Mouse (Mus musculus) neural tube, embryonic 14.5 days (tissue): ENCODE data around the gene Nr2c2. TPM values are rescaled to one million over a fixed set of nuclear protein-coding genes. Genes with fewer than 3 reads are reported as not detected.

ENCODE experiments used
- ATAC-seq: fragments of 200-750 bp; cut with Nextera tagmentation; 2 replicates; pipeline ENCODE4 v1.8.0; 2017; ENCODE audit warnings: low read depth, mild to moderate bottlenecking, moderate TSS enrichment, moderate library complexity
- H3K27ac ChIP-seq: fragments of 300-500 bp; sonication (generic); 2 replicates; pipeline ENCODE4 v1.5.1; 2014; ENCODE audit warnings: low read depth, mild to moderate bottlenecking, control low read depth, low read length, moderate library complexity, mixed read lengths
- H3K27me3 ChIP-seq: fragments of 300-500 bp; sonication (generic); 2 replicates; pipeline ENCODE4 v1.6.1; 2014; ENCODE audit warnings: low read length; ENCODE audit not compliant: control insufficient read depth, insufficient read depth
- H3K36me3 ChIP-seq: fragments of 300-500 bp; sonication (generic); 2 replicates; pipeline ENCODE4 v1.6.1; 2014; ENCODE audit warnings: low read length, mixed read lengths; ENCODE audit not compliant: control insufficient read depth, insufficient read depth
- H3K4me1 ChIP-seq: fragments of 300-500 bp; sonication (generic); 2 replicates; pipeline ENCODE4 v1.6.1; 2014; ENCODE audit warnings: low read length; ENCODE audit not compliant: control insufficient read depth, insufficient read depth
- H3K4me2 ChIP-seq: fragments of 300-500 bp; sonication (generic); 2 replicates; pipeline ENCODE4 v1.6.1; 2014; ENCODE audit warnings: mild to moderate bottlenecking, low read depth, low read length, control low read depth
- H3K4me3 ChIP-seq: fragments of 300-500 bp; sonication (generic); 2 replicates; pipeline ENCODE4 v1.5.1; 2014; ENCODE audit warnings: low read depth, low read length, control low read depth, mixed read lengths
- H3K9ac ChIP-seq: fragments of 300-500 bp; sonication (generic); replicated peaks from 2 replicates; pipeline ENCODE4 v1.6.1; 2014; ENCODE audit warnings: low read depth, mild to moderate bottlenecking, control low read depth, low read length, mixed read lengths
- H3K9me3 ChIP-seq: fragments of 300-500 bp; sonication (generic); 2 replicates; pipeline ENCODE4 v1.6.1; 2016; ENCODE audit warnings: low read length; ENCODE audit not compliant: control insufficient read depth
- WGBS: fragments of 180-500 bp; shearing (Covaris S2); extraction: QIAGEN DNeasy Blood & Tissue Kit; methylation state at CpG from one replicate; pipeline ENCODE4 v1.1.7; 2014; 5-methylcytosine and 5-hydroxymethylcytosine counted together
- polyA plus RNA-seq: library from polyadenylated mRNA; unstranded; fragments of >200 nt; fragmentation: Nextera tagmentation; extraction: Ambion mirVana; gene quantifications from 2 replicates; pipeline ENCODE4 v1.2.1, GENCODE M21; 2014

Nr2c2 gene
- polyA plus RNA-seq, 1 experiment from 2014 or later = 36.4 TPM

GRCm38 (mm10) chr6:92093869-92094268 lies 2.7 kb downstream of the Nr2c2 start:
- Histone ChIP-seq H3K9ac (no peak overlapping the region), H3K36me3 (no peaks in the 10 kb centered on the region), H3K4me2 (0 out of 2 replicates have a peak overlapping the region, but pooled peaks have one; percentile 79), H3K4me3 (no peak overlapping the region), H3K9me3 (no peaks in the 10 kb centered on the region), H3K4me1 (peaks cover 27% of the 10 kb centered on the region), H3K27ac (no peak overlapping the region), H3K27me3 (no peaks in the 10 kb centered on the region)
- WGBS = 93% methylated on average over 2 of the region's 2 CpGs
- ATAC-seq = no peak

DNA sequence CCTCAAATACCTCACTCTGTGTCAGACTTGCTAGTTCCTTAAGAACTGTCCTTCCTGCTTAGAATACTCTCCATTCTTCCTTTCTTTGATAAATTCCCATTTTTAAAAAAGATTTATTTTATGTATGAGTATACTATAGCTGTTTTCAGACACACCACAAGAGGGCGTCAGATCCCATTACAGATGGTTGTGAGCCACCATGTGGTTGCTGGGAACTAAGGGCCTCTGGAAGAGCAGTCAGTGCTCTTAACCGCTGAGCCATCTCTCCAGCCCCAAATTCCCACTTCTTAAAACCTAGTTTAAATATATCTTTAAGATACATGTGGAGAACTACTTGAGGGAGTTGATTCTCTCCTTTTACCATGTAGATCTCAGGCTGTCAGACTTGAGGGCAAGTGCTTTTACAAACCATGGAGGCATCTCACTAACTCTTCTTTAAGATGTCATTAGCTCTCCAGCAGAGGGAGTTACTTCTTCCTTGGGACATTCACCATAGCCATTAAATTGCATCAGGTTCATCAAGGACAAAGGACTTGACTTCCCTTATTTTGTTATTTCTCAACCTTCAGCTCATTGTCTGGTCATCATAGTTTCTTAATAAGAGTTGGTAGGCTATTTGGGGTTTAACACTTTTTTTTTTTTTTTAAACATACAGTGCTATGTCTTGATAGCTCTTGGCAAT lies 9.6 kb downstream of the Nr2c2 start:
- Histone ChIP-seq H3K9ac (no peak overlapping the region), H3K27me3 (no peaks in the 10 kb centered on the region), H3K36me3 (no peaks in the 10 kb centered on the region), H3K4me3 (no peak overlapping the region), H3K27ac (no peak overlapping the region), H3K9me3 (no peaks in the 10 kb centered on the region), H3K4me2 (no peak overlapping the region), H3K4me1 (no peaks in the 10 kb centered on the region)
- ATAC-seq = no peak
- 69% methylated on average over 2 of the region's 2 CpGs for WGBS

DNA sequence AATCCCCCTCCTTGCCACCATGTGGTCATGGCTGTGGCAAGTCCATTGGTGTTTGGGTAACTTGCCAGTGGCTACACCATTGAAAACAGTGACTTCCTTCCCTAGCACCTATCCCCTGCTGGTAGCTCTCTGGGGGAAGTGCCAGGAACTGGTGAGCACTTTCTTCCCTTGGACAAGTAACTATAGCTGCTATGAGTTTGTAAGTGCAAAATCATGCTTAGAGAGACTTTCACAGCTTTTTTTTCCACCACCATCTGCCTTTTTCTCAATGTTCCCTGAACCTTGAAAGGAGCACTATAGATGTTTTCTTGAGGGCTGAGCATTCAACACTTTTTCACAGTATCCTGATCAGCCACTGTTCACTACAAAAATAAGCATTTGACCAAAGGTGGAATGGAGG lies 33.4 kb downstream of the Nr2c2 start:
- Histone ChIP-seq H3K27ac (no peak overlapping the region), H3K9me3 (no peaks in the 10 kb centered on the region), H3K27me3 (no peaks in the 10 kb centered on the region), H3K36me3 (no peaks in the 10 kb centered on the region), H3K9ac (no peak overlapping the region), H3K4me1 (no peaks in the 10 kb centered on the region), H3K4me2 (no peak overlapping the region), H3K4me3 (no peak overlapping the region)
- no peak for ATAC-seq

DNA sequence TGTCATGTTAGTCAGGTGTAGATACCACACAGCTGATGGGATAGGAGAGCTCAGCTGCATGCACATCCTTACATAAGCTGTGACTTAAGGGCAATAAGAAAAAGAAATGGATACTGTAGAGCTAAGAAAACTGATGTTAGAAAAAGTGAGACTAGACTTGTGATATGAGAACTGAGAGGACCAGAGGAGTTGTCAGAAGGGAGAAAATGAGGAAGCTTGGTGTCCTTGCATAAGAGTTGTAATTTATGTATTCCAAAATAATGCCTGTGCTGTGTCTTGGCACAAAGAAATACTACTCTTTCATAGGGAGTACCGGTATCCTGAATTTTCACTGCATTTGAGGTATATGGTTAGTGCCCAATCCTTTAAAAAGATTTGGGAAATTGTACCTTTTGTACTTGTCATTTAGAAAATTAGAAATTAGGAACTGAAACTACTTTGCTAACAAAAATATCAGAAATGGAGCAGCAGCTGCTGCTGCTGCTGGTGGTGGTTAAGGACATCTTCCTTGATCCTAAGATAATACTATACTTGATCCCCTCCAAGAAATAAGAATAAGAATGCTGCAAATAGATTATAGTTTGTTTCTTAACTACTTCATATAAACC lies 35.8 kb downstream of the Nr2c2 start:
- no peak for ATAC-seq
- H3K27me3 ChIP-seq = no peaks in the 10 kb centered on the region
- no peak overlapping the region for H3K9ac ChIP-seq
- no peaks in the 10 kb centered on the region for H3K4me1 ChIP-seq
- WGBS = 95% methylated on average over 1 of the region's 1 CpGs
- no peak overlapping the region for H3K4me3 ChIP-seq
- no peak overlapping the region for H3K4me2 ChIP-seq
- no peaks in the 10 kb centered on the region for H3K36me3 ChIP-seq
- H3K27ac ChIP-seq = no peak overlapping the region
- H3K9me3 ChIP-seq = no peaks in the 10 kb centered on the region

DNA sequence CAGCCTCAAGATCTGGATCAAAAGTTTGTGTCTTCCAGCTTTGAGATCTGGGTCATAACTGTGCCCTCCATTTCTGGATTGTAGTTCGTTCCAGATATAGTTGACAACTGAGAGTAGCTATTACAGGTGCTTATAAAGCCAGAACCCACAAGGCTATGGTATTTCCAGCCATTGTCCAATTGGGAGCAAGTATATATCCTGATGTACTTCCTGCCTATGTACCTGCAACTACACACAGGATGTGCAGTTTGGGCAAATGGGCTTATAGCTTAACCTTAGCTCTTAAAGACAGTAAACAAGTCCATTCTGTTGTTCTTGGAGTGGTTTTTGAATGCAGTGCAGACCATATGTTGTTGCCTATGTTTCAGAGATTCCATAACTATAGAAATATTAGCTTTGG lies 40.3 kb downstream of the Nr2c2 start:
- WGBS = 93% methylated on average over 1 of the region's 1 CpGs
- Histone ChIP-seq H3K36me3 (no peaks in the 10 kb centered on the region), H3K4me2 (no peak overlapping the region), H3K4me1 (no peaks in the 10 kb centered on the region), H3K9me3 (no peaks in the 10 kb centered on the region), H3K27ac (no peak overlapping the region), H3K9ac (no peak overlapping the region), H3K27me3 (no peaks in the 10 kb centered on the region), H3K4me3 (no peak overlapping the region)
- no peak for ATAC-seq

- ATAC-seq = no peak
- Histone ChIP-seq H3K4me3 (no peak overlapping the region), H3K9me3 (no peaks in the 10 kb centered on the region), H3K27me3 (no peaks in the 10 kb centered on the region), H3K4me1 (no peaks in the 10 kb centered on the region), H3K4me2 (no peak overlapping the region), H3K36me3 (no peaks in the 10 kb centered on the region), H3K27ac (no peak overlapping the region), H3K9ac (no peak overlapping the region)
- 89% methylated on average over 3 of the region's 3 CpGs for WGBS
Measured at GRCm38 (mm10) chr6:92132021-92132911, 41.1 kb downstream of the Nr2c2 start.

DNA sequence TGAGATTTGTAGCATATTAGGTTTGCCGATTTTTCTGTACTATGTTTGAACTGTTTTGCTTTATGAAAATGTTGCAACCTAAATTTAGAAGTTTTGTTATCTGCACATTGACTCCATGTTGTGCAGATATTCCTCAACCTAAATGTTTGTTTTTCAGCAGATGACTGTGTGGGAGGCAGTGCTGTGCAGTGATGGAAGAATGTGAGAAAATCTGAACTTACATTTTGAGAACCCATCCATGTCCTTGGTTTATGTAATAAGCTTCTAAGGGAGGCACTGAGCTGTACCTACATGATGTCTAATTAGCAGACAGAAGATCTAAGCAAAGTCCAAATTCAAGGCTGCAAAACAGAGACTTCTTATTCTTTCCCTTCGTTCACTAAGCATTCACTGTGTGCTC lies 42.4 kb downstream of the Nr2c2 start:
- H3K36me3 ChIP-seq = no peaks in the 10 kb centered on the region
- H3K4me3 ChIP-seq = no peak overlapping the region
- no peak overlapping the region for H3K9ac ChIP-seq
- 97% methylated on average over 2 of the region's 2 CpGs for WGBS
- no peak overlapping the region for H3K4me2 ChIP-seq
- no peak overlapping the region for H3K27ac ChIP-seq
- no peaks in the 10 kb centered on the region for H3K27me3 ChIP-seq
- no peak for ATAC-seq
- no peaks in the 10 kb centered on the region for H3K4me1 ChIP-seq
- no peaks in the 10 kb centered on the region for H3K9me3 ChIP-seq

GRCm38 (mm10) chr6:92136356-92136755 lies 45.2 kb downstream of the Nr2c2 start:
- 86% methylated on average over 2 of the region's 2 CpGs for WGBS
- Histone ChIP-seq H3K4me1 (no peaks in the 10 kb centered on the region), H3K4me2 (no peak overlapping the region), H3K9ac (no peak overlapping the region), H3K4me3 (no peak overlapping the region), H3K9me3 (no peaks in the 10 kb centered on the region), H3K27ac (no peak overlapping the region), H3K27me3 (no peaks in the 10 kb centered on the region), H3K36me3 (peaks cover 4% of the 10 kb centered on the region)
- no peak for ATAC-seq

DNA sequence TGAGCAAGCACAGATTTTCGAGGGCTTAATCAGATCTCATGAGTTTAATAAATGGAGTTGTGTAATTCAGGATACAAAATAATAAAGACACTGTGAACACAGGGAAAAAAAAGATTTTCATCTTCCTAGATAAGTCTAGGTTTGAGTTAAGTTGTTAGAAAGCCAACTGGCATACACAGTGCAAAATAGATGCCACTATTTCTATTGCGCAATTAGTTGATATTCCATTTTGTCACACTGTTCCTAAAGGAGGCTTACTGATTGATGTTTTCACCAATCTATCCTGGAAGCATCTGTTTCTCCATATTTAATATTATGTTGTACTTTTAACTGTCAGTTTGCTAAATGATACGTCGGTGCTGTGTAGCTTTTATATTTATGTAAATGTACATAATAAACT lies 54.7 kb downstream of the Nr2c2 start:
- Histone ChIP-seq H3K27ac (no peak overlapping the region), H3K4me3 (no peak overlapping the region), H3K9me3 (no peaks in the 10 kb centered on the region), H3K27me3 (no peaks in the 10 kb centered on the region), H3K36me3 (peaks cover 17% of the 10 kb centered on the region), H3K4me1 (no peaks in the 10 kb centered on the region), H3K9ac (no peak overlapping the region), H3K4me2 (no peak overlapping the region)
- no peak for ATAC-seq
- WGBS = 94% methylated on average over 4 of the region's 4 CpGs
